Mouse (Mus musculus) stomach, adult 2 months (tissue): ENCODE data around the gene Dennd1a. TPM values are rescaled to one million over a fixed set of nuclear protein-coding genes. Genes with fewer than 3 reads are reported as not detected.

Experiments
- polyA plus RNA-seq: library from polyadenylated mRNA; depleted of rRNA; stranded (reverse); fragments of >200 nt; gene quantifications from 2 replicates; pipeline ENCODE4 v1.2.3, GENCODE M21; 2012; rRNA removed

The Dennd1a gene
- polyA plus RNA-seq: 4.6 and 6.2 TPM in 2 replicates

DNA sequence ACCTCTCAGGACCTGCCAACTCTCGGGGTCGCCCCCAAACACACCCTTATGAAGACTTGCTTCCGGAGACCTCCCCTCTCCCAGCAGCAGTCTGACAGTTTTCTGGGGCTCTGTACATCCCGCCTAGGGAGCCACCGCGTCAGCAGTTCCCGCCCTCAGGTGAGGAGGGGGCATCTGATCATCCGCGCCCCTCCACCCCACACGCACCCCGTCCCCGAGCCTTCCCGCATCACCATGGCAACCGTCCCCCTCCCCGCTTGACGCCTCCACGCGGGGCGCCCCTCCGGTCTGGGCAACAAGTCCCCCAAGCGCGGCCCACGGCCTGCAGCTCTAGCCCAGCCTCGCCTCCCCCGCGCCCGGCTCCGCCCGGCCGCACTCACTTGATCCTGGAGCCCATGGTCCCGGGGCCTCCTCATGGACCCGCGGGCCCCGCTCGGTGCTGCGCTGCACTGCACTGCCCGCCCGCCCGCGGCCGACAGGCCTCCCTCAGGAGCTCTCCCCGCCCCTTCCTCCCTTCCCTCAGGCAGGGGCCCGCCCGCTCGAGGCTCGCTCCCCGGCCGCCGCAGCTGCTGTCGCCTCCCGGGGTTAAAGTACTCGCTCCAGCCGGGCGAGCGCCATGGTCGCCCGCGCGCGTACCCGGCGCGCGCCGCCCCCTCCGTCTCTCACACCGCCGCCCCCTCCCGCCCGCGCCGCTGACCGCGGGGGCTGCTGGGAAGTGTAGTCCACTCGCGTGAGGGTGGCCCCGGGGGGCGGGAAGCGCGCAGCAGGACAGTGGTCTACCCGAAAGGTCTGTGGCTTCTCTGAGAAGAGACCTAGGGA lies at the start of gene Dennd1a:
Gene Dennd1a (minus strand): TSS at position 658 of the 819 bp plus-strand sequence.

GRCm38 (mm10) chr2:37776016-37776415 lies 511.2 kb downstream of the Dennd1a start, which contains the start of gene Crb2:
Gene Crb2 (plus strand): TSS chr2:37776249.

Other genes starting within 250 kb of the Dennd1a start
- 0.02 and 0.13 TPM in 2 replicates for gene Lhx2, start 51.9 kb upstream of the Dennd1a start, polyA plus RNA-seq
- 18.1 and 19.6 TPM in 2 replicates for gene Nek6, start 224.3 kb upstream of the Dennd1a start, polyA plus RNA-seq